Mouse (Mus musculus) CH12F3 (cell line): ENCODE measurements around the gene Dner.
"Not testable (repeated sequence)": the region's sequence is repeated elsewhere in the genome, so short reads cannot be mapped to it uniquely, and the experiment has no call there.

Experiments
- in situ Hi-C: fragments of 300-500 bp; cut with MboI; formaldehyde crosslinking; loops from 2 replicates; pipeline ENCODE4 v1.14.3; 2020; ENCODE audit warnings: low sequenced_read_pairs

The Dner gene

DNA sequence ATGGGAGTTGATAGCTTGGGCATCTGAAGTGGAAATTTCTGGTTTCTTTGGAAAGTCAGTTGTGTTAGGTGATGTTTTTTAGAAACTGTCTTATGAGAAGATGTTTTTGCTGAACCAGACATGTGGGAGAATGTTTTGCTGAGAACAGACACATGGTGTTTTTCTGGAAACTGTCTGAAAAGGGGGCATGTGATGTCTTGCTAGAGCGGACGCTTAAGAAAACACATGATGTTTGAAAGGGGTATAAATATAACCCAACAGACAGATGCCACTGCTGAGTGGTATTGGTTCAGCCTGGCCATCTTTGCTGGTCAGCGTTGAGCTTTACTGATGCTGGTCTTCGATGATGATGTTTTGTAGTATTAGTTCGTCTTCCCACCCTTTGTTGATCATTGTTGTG lies 338.8 kb downstream of the Dner start:
- in situ Hi-C loops, result no loop called here

DNA sequence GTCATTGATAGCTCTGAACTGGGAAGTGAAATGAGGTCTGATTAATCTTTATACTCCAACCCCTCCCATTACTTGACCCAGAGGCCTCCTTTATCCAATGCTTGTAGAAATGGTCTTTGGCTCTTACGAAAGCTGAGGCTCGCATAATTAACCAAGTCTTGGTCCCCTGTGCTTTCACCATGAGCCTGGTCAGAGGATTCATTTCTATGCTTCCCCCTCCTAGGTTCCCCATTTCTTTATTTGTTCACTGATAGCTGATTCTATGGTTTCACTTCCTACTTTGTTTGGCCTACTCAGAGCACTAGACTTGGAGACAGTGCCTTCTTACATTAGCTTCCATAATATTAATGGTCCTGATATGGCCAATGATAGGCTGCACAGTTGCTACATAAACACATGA lies 345.8 kb downstream of the Dner start:
- in situ Hi-C loops, result no loop called here

DNA sequence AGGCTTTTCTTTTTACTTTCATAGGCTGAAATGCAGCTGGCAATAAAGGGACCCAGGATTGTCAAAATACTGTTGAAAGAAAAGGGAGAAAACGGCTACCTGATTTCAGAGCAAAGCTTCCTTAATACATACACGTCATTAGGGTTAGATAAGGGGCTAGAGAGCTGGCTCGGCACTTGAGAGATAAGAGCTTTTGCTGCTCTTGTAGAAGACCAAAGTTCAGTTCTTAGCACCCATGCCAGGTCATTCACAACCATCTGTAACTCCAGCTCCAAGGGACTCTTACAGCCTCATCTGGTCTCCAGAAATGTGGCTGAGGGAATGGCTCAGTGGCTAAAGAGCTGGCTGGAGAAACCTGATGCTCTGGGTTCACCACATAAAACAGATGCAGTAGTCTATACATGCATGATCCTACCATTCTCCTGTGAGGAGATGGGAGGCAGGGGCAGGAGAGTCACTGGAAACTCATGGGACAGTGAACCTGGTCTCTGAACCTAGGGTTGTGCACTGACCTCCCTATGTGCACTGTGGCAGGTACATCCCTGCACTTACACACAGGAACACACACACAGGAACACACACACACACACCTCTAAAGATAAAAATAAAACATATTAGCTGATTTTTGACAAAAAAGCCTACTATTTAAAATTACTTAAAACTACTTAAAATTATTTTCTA lies 348.1 kb downstream of the Dner start:
- in situ Hi-C loops, result no loop called here

DNA sequence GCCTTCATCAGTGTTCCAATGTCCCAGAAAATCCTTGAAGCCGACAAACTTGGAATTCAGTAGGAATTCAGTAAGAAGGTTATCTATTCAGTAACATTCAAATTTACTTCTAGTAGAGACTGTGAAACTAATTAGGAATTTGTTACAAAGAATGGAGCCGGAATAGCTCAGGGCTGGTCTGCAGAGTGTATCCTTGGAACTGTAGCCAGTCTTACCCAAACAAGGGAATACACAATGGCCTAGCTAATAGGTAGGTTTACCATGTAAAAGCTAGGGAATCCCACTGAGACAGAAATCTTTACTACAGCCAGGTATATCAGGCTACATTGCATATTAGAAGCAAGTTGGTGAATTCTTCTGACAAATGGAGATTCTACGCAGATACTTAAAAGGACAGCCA lies 363.2 kb downstream of the Dner start:
- in situ Hi-C loops, result not testable (repeated sequence)

DNA sequence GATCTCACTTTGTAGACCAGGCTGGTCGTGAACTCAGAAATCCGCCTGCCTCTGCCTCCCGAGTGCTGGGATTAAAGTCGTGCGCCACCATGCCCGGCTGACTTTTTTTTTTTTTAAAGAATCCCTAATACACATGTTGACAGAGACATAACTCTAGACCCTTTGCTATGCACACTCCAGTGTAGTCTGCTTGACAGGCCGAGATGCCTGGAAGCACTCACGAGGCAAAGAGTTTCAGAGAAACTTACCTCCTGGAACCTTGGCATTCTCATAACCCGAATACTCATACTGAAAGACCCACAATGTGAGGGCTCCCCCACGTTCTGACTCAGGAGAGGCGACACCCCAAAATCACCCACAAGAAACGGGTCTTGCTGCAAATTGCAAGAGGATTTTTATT lies 364.2 kb downstream of the Dner start:
- in situ Hi-C loops, result not testable (repeated sequence)

DNA sequence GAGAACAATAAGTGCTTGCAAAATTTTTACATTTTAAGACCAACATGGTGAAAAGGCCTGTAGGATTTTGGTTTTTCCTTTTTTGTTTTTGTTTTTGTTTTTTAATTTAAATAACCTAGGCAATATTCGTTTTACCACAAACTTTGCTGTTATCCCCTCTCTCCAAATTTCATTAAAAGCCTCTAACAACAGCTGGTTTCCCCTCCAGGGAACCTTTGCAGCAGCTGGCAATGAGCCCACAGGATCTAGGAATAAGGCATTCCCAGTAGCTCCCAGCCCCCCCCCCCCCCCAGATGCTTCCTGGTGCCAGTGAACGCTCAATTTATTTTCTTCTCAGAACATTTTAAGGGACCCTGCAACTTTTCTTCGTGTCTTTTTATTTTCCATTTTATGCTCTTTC lies 370.7 kb downstream of the Dner start:
- in situ Hi-C loops, result no loop called here

DNA sequence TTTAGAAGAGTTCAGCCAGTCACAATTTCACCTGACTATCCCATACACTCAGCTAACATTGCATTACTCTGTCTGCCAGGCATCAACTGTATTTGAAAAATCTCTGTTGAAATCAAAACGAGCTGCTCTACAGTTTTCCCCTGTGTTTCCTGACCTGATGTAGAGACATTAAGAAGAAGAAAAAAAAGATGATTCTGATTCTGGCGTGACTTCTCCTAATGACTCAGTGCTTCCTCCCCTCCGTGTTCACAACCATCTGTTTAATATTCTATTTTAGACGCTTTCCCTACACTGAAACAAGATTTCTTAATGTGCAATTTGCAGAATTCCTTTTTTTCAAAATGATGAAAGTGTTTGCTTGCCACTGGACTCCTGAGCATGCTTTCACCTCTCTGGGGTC lies 374.7 kb downstream of the Dner start:
- in situ Hi-C loops, result no loop called here
